Mouse (Mus musculus): ENCODE results near the gene Cpa4.

DNA sequence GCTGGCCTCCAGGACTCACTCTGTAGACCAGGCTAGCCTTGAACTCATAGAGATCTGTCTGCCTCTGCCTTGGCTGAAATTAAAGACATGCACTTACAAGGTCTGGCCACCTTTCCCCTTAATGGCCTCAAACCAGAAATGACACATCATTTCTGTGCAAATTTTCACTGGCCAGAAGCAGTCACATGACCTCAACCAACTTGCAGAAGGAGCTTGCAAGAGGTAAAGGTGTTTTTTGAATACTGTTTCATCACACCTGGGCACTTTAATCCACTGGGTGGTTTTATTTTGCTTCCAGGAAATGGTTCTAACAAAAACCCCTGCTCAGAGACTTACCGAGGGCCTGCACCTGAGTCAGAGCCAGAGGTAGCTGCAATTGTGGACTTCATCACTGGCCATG is 61.8 kb downstream of the Cpa4 start:
- TF ChIP-seq CTCF (conservative IDR thresholded peaks at IDR 0.05; ENCODE audit: insufficient read depth, insufficient read length, low read depth, low read length) (no peak), POLR2A (IDR thresholded peaks at IDR 0.05; ENCODE audit: low read depth, low read length) (no peak)
